Mouse (Mus musculus) spleen, postnatal 0 days (tissue): ENCODE results near the gene Slc52a3. TPM values are rescaled to one million over a fixed set of nuclear protein-coding genes. Genes with fewer than 3 reads are reported as not detected.

Experiments
- microRNA counts: library from miRNA; unstranded; fragments of <30 nt; microRNA quantifications from one replicate; lab custom pipeline; 2015
- polyA plus RNA-seq: library from polyadenylated mRNA; unstranded; fragments of >200 nt; fragmentation: Nextera tagmentation; extraction: Ambion mirVana; gene quantifications from 2 replicates; pipeline ENCODE4 v1.2.1, GENCODE M21; 2015

Slc52a3 gene
- 4.3 and 5.1 TPM in 2 replicates for polyA plus RNA-seq

GRCm38 (mm10) chr2:151996229-151997189 is at the start of gene Slc52a3:
Gene Slc52a3, plus strand, starts transcription at chr2:151996511.

GRCm38 (mm10) chr2:151979470-151980354 is 16.6 kb upstream of the Slc52a3 start, which contains the start of gene Fam110a:
Gene Fam110a, minus strand, starts transcription at chr2:151980219.

MicroRNAs encoded within 50 kb of the gene (microRNA counts, 519-probe panel; counts per million panel counts)
- microRNA mmu-miR-1953 (lab: Ali Mortazavi, UCI), result 88.3 counts per million

Other genes starting within 250 kb of the Slc52a3 start
- not detected in 2 replicates for gene Rspo4, start 153.6 kb upstream of the Slc52a3 start, polyA plus RNA-seq
- 0.16 TPM in 1 of 2 replicates, not detected in the other for gene Angpt4, start 85.3 kb upstream of the Slc52a3 start, polyA plus RNA-seq
- 6.5 and 9.2 TPM in 2 replicates for gene Fam110a, start 16.3 kb upstream of the Slc52a3 start, polyA plus RNA-seq
- not detected in 2 replicates for gene Scrt2, start 85.0 kb downstream of the Slc52a3 start, polyA plus RNA-seq
- gene Srxn1, start 109.0 kb downstream of the Slc52a3 start, polyA plus RNA-seq, result 6.7 and 8.2 TPM in 2 replicates
- gene Tcf15, start 147.1 kb downstream of the Slc52a3 start, polyA plus RNA-seq, result 0.92 and 1.4 TPM in 2 replicates
- gene Csnk2a1, start 230.3 kb downstream of the Slc52a3 start, polyA plus RNA-seq, result 63.5 and 71.2 TPM in 2 replicates